Mouse (Mus musculus): ENCODE measurements around the gene Fam221a. TPM values are rescaled to one million over a fixed set of nuclear protein-coding genes. Genes with fewer than 3 reads are reported as not detected.

The Fam221a gene
- polyA plus RNA-seq (2016; fragmentation: Nextera tagmentation; extraction: Ambion mirVana) = 5.2 and 6.4 TPM in 2 replicates

DNA sequence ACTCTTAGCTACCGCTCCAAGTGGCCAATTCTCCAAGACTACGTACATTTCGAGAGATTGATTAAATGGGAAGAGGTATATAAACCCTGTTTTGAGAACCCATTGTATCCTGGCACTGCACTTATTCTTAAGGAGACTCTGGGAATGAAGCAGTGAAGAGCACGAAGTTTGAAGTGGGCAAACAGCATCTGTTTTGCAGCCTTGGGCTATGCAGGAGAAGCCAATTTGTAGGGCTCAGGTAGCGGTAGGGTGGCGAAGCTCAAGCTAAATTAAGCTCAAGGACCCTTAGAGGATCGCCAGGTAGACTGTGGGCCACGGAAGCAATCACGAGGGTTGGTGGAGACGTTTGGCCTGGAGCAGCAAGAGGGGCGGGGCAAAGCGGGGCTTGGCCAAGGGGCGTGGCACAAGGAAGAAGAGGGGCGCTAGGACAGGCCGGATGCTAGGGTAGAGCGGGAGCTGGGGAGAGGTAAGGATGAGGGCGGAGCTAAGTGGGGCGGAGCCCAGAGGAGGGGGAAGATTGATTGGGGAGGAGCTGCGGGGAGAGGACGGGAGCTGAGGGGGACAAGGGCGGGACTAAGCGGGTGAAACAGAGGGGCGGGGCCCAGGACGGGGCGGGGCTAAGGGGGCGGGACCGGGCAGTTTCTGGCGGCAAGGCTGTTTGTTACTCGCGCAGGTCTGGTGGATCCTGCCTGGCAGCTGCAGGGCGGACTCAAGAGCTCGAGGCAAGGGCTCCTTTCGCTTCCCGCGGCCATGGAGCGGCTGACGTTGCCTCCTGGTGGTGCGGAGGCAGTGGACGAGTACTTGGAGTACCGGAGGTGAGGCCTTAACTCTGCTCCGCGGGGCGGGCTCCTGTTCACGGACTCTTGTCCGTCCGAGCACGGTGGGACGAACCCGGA, at the start of gene Fam221a:
TSS of gene Fam221a (plus strand) at position 581 of the 896 bp plus-strand sequence.
- DNase-seq (ENCODE audit: low spot score) = peak; percentile 96
- Histone ChIP-seq H3K9me3 (no peaks in the 10 kb centered on the region), H3K27me3 (ENCODE audit: insufficient read depth, poor library complexity, severe bottlenecking) (peaks cover 6% of the 10 kb centered on the region; the same call in 1 of the 2 replicates), H3K27ac (peak within 1 kb of the TSS; percentile 88), H3K36me3 (no peaks in the 10 kb centered on the region), H3K4me1 (replicated peaks) (peaks cover 19% of the 10 kb centered on the region; the same call in 1 of the 2 replicates), H3K4me3 (peak within 1 kb of the TSS; percentile 66)
- WGBS = 4% methylated on average over 49 of the region's 49 CpGs

GRCm38 (mm10) chr6:49318966-49319594, 48.5 kb upstream of the Fam221a start, which contains the start of gene Ccdc126:
Ccdc126 (plus strand) TSS chr6:49319274.
- peak; percentile 99 for DNase-seq (ENCODE audit: low spot score)
- peak within 1 kb of the TSS; percentile 70 for H3K4me3 ChIP-seq
- no peaks in the 10 kb centered on the region for H3K27me3 ChIP-seq (ENCODE audit: insufficient read depth, poor library complexity, severe bottlenecking)
- no peaks in the 10 kb centered on the region for H3K36me3 ChIP-seq
- peaks cover 11% of the 10 kb centered on the region for H3K4me1 ChIP-seq (replicated peaks)
- peak within 1 kb of the TSS; percentile 92 for H3K27ac ChIP-seq
- WGBS = under 1% methylated on average over 47 of the region's 47 CpGs
- H3K9me3 ChIP-seq = no peaks in the 10 kb centered on the region

- Histone ChIP-seq H3K27me3 (ENCODE audit: insufficient read depth, poor library complexity, severe bottlenecking) (no peaks in the 10 kb centered on the region), H3K4me1 (replicated peaks) (peaks cover 14% of the 10 kb centered on the region), H3K27ac (peak overlapping the region; percentile 92), H3K36me3 (no peaks in the 10 kb centered on the region), H3K4me3 (peak overlapping the region; percentile 70), H3K9me3 (no peaks in the 10 kb centered on the region)
- 17% methylated on average over 13 of the region's 13 CpGs for WGBS
- no peak for DNase-seq (ENCODE audit: low spot score)
Observed at GRCm38 (mm10) chr6:49319595-49320315, 47.8 kb upstream of the Fam221a start.

DNA sequence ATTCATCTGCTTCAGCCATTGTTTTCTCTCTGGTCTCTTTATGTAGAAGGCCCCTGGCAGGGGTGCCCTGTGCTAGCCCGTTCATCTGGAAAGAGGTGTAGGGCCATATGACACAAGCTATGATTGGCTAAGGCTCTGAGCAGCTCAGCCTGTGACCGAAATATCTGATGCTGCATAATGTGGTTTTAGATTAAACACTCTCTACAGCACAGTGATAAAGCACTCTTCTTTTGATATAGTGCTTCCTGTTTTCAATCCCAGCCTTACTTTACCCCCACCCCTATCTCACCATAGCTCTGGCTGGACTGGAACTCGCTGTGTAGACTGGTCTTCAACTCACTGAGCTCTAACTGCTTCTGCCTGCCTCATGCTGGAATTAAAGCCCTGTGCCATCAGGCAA, 46.2 kb upstream of the Fam221a start:
- no peaks in the 10 kb centered on the region for H3K9me3 ChIP-seq
- H3K4me3 ChIP-seq = no peak overlapping the region
- DNase-seq (ENCODE audit: low spot score) = no peak
- WGBS = 82% methylated on average over 3 of the region's 3 CpGs
- H3K27ac ChIP-seq = no peak overlapping the region
- peaks cover 14% of the 10 kb centered on the region for H3K4me1 ChIP-seq (replicated peaks)
- no peaks in the 10 kb centered on the region for H3K27me3 ChIP-seq (ENCODE audit: insufficient read depth, poor library complexity, severe bottlenecking)
- no peaks in the 10 kb centered on the region for H3K36me3 ChIP-seq

GRCm38 (mm10) chr6:49322056-49322455, 45.5 kb upstream of the Fam221a start:
- Histone ChIP-seq H3K4me3 (no peak overlapping the region), H3K27me3 (ENCODE audit: insufficient read depth, poor library complexity, severe bottlenecking) (no peaks in the 10 kb centered on the region), H3K27ac (no peak overlapping the region), H3K36me3 (no peaks in the 10 kb centered on the region), H3K4me1 (replicated peaks) (peaks cover 14% of the 10 kb centered on the region), H3K9me3 (no peaks in the 10 kb centered on the region)
- DNase-seq (ENCODE audit: low spot score) = no peak

- DNase-seq (ENCODE audit: low spot score) = no peak
- Histone ChIP-seq H3K36me3 (no peaks in the 10 kb centered on the region), H3K9me3 (no peaks in the 10 kb centered on the region), H3K4me1 (replicated peaks) (peaks cover 14% of the 10 kb centered on the region), H3K27me3 (ENCODE audit: insufficient read depth, poor library complexity, severe bottlenecking) (no peaks in the 10 kb centered on the region), H3K27ac (no peak overlapping the region), H3K4me3 (no peak overlapping the region)
- 73% methylated on average over 2 of the region's 2 CpGs for WGBS
Observed at GRCm38 (mm10) chr6:49322986-49323385, 44.6 kb upstream of the Fam221a start.

DNA sequence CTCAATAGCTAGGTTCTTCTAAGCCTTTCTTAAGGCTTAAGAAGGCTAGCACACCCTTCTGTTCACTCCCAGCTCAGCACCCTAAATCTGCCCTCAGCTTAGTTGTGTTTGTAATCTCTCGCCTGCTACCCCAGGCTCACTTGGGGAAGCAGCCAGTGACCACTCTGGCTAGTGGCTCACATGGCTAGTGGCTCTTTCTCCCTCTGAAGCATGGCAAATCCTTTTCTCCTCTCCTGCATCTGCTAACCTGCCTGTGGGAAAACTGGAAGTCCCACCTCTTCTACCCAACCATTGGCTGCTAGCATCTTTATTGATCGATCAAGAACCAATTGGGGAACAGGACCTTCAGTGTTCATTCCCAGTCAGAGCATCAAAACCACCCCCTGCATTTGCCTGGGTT, 43.0 kb upstream of the Fam221a start:
- H3K36me3 ChIP-seq = no peaks in the 10 kb centered on the region
- peak; percentile 22 for DNase-seq (ENCODE audit: low spot score)
- 61% methylated on average over 2 of the region's 2 CpGs for WGBS
- no peaks in the 10 kb centered on the region for H3K27me3 ChIP-seq (ENCODE audit: insufficient read depth, poor library complexity, severe bottlenecking)
- H3K4me1 ChIP-seq (replicated peaks) = peaks cover 8% of the 10 kb centered on the region
- H3K27ac ChIP-seq = no peak overlapping the region
- H3K9me3 ChIP-seq = no peaks in the 10 kb centered on the region
- no peak overlapping the region for H3K4me3 ChIP-seq

- no peak for DNase-seq (ENCODE audit: low spot score)
- 0 out of 2 replicates have a peak, but pooled peaks cover 3% of the 10 kb centered on the region for H3K4me1 ChIP-seq (replicated peaks)
- no peaks in the 10 kb centered on the region for H3K36me3 ChIP-seq
- H3K27me3 ChIP-seq (ENCODE audit: insufficient read depth, poor library complexity, severe bottlenecking) = no peaks in the 10 kb centered on the region
- H3K4me3 ChIP-seq = no peak overlapping the region
- WGBS = 83% methylated on average over 1 of the region's 1 CpGs
- H3K27ac ChIP-seq = no peak overlapping the region
- no peaks in the 10 kb centered on the region for H3K9me3 ChIP-seq
Observed at GRCm38 (mm10) chr6:49325294-49325693, 42.2 kb upstream of the Fam221a start.

DNA sequence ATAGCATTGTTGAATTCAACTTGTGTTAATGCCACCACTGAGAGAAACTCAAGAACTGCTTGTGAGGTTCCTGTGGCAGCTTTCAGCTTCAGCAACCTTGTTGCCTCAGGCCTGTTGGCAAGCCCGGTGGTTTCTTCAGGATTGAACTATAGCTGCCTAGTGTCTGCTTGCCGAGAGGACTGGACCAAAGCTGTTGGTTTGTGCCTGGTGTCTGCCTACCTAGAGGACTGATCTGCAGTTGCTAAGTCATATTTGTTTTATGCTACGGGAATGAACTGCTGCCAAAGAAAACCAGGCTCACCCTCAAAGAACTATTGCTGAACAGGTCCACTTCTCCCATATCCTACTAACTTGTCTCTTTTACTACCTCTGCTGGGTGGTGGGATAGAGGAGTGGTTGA, 40.7 kb upstream of the Fam221a start:
- DNase-seq (ENCODE audit: low spot score) = no peak
- Histone ChIP-seq H3K4me1 (replicated peaks) (0 out of 2 replicates have a peak, but pooled peaks cover 6% of the 10 kb centered on the region), H3K9me3 (no peaks in the 10 kb centered on the region), H3K36me3 (no peaks in the 10 kb centered on the region), H3K4me3 (no peak overlapping the region), H3K27me3 (ENCODE audit: insufficient read depth, poor library complexity, severe bottlenecking) (no peaks in the 10 kb centered on the region), H3K27ac (no peak overlapping the region)
- WGBS = 92% methylated on average over 3 of the region's 3 CpGs

- Histone ChIP-seq H3K9me3 (no peaks in the 10 kb centered on the region), H3K27me3 (ENCODE audit: insufficient read depth, poor library complexity, severe bottlenecking) (no peaks in the 10 kb centered on the region), H3K4me3 (no peak overlapping the region), H3K4me1 (replicated peaks) (0 out of 2 replicates have a peak, but pooled peaks cover 3% of the 10 kb centered on the region), H3K27ac (no peak overlapping the region), H3K36me3 (no peaks in the 10 kb centered on the region)
- no peak for DNase-seq (ENCODE audit: low spot score)
- 78% methylated on average over 5 of the region's 5 CpGs for WGBS
Observed at GRCm38 (mm10) chr6:49331369-49332059, 36.0 kb upstream of the Fam221a start.

GRCm38 (mm10) chr6:49332060-49332370, 35.5 kb upstream of the Fam221a start:
- Histone ChIP-seq H3K27ac (no peak overlapping the region), H3K27me3 (ENCODE audit: insufficient read depth, poor library complexity, severe bottlenecking) (no peaks in the 10 kb centered on the region), H3K4me3 (no peak overlapping the region), H3K36me3 (no peaks in the 10 kb centered on the region), H3K4me1 (replicated peaks) (0 out of 2 replicates have a peak, but pooled peaks cover 3% of the 10 kb centered on the region), H3K9me3 (no peaks in the 10 kb centered on the region)
- 77% methylated on average over 13 of the region's 13 CpGs for WGBS
- no peak for DNase-seq (ENCODE audit: low spot score)

DNA sequence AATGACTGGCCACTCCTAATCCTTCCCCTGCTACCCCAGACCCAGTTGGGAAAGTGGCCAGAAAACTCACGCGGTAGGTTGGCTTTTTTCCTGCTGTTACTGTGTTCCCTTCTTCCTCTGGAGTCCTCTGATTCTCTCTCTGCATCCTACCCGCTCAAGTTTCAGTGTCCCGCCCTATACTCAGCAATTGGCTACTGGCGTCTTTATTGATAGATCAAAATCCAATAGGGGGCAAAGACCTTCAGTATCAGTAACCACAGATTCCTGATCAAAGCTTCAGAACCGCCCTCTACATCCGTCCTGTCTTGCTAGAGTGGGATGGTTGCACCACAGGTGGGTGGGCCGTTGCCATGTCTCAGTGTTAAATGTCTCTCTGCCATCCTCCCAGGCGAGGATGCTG, 29.0 kb upstream of the Fam221a start:
- no peaks in the 10 kb centered on the region for H3K27me3 ChIP-seq (ENCODE audit: insufficient read depth, poor library complexity, severe bottlenecking)
- H3K4me1 ChIP-seq (replicated peaks) = peaks cover 9% of the 10 kb centered on the region
- H3K27ac ChIP-seq = no peak overlapping the region; the same call in 1 of the 2 replicates
- H3K36me3 ChIP-seq = no peaks in the 10 kb centered on the region
- WGBS = 14% methylated on average over 9 of the region's 9 CpGs
- no peaks in the 10 kb centered on the region for H3K9me3 ChIP-seq
- peak overlapping the region; percentile 3; the same call in 1 of the 2 replicates for H3K4me3 ChIP-seq
- DNase-seq (ENCODE audit: low spot score) = peak; percentile 20
